Mouse (Mus musculus) G1E (cell line): Measurements from ENCODE around the gene Smim5. TPM values are rescaled to one million over a fixed set of nuclear protein-coding genes. Genes with fewer than 3 reads are reported as not detected.

Experiments used
- ATAC-seq: 2 replicates; pipeline ENCODE4 v1.8.0; 2016; ENCODE audit warnings: mild to moderate bottlenecking; ENCODE audit not compliant: insufficient number of reproducible peaks, poor library complexity, low FRiP score, severe bottlenecking; ENCODE audit errors: extremely low read depth
- DNase-seq: peaks from one replicate; pipeline ENCODE4 v3.0.0; 2012; ENCODE audit warnings: low spot score
- H3K27me3 ChIP-seq: 2 replicates; pipeline ENCODE4 v1.6.1; 2012; ENCODE audit warnings: mild to moderate bottlenecking, low read length, inconsistent platforms; ENCODE audit not compliant: insufficient read depth
- H3K36me3 ChIP-seq: replicated peaks from 2 replicates; pipeline ENCODE3; 2012; ENCODE audit warnings: mild to moderate bottlenecking, inconsistent platforms
- H3K4me1 ChIP-seq: 2 replicates; pipeline ENCODE4 v1.6.1; 2012; ENCODE audit warnings: low read depth, low read length, inconsistent platforms, mixed read lengths; ENCODE audit not compliant: insufficient read depth
- H3K4me3 ChIP-seq: 2 replicates; pipeline ENCODE4 v1.5.1; 2012; ENCODE audit warnings: low read depth, mild to moderate bottlenecking, inconsistent platforms, low read length, moderate library complexity, mixed read lengths
- H3K9me3 ChIP-seq: replicated peaks from 2 replicates; pipeline ENCODE4 v1.6.1; 2012; ENCODE audit warnings: inconsistent platforms
- CTCF ChIP-seq: IDR thresholded peaks from 2 replicates; pipeline ENCODE4 v1.5.1; 2012; ENCODE audit warnings: low read depth, low read length, inconsistent platforms, mixed read lengths
- GATA1 ChIP-seq: IDR thresholded peaks from 2 replicates; pipeline ENCODE4 v1.6.1; 2012; ENCODE audit warnings: borderline replicate concordance, low read length, inconsistent platforms, mixed read lengths
- GATA2 ChIP-seq: IDR thresholded peaks from 2 replicates; pipeline ENCODE4 v1.6.1; 2012; ENCODE audit warnings: low read depth, low read length, inconsistent platforms, borderline replicate concordance
- POLR2AphosphoS5 ChIP-seq: IDR thresholded peaks from 2 replicates; pipeline ENCODE4 v1.6.1; 2012; ENCODE audit warnings: low read depth, low read length, inconsistent platforms; ENCODE audit not compliant: insufficient replicate concordance
- TAL1 ChIP-seq: conservative IDR thresholded peaks from 2 replicates; pipeline ENCODE4 v1.6.1; 2012; ENCODE audit warnings: low read depth, low read length, inconsistent platforms, mixed read lengths
- polyA plus RNA-seq: library from polyadenylated mRNA; stranded (reverse); fragments of >175 nt; gene quantifications from 2 replicates; pipeline ENCODE4 v1.2.3, GENCODE M21; 2012
- total RNA-seq, 2 experiments: library from RNA; stranded (forward) in 1 of 2; stranded (reverse) in 1 of 2; fragments of 200-1000 nt in 1 of 2; fragments of >200 nt in 1 of 2; fragmentation: Nextera tagmentation in 1 of 2; gene quantifications; 2 replicates each; pipeline ENCODE4 v1.2.3; 2014 to 2017

Smim5 gene
- total and polyA plus RNA-seq, 3 experiments: 11.7 to 30.0 (median 14.7) TPM

GRCm38 (mm10) chr11:115900561-115901337 lies 983 bp downstream of the Smim5 start:
- no peak for ATAC-seq
- no peak for DNase-seq
- peak overlapping the region; percentile 76 for H3K4me3 ChIP-seq

GRCm38 (mm10) chr11:115901338-115902161 lies 1.8 kb downstream of the Smim5 start:
- H3K4me1 ChIP-seq: peaks cover 86% of the 10 kb centered on the region
- ATAC-seq: peak; percentile 60
- no peaks in the 10 kb centered on the region for H3K9me3 ChIP-seq
- peaks cover 81% of the 10 kb centered on the region for H3K36me3 ChIP-seq
- H3K4me3 ChIP-seq: peak overlapping the region; percentile 76
- TF ChIP-seq GATA2 (no peak), CTCF (no peak), GATA1 (no peak), TAL1 (peak; percentile 93)
- H3K27me3 ChIP-seq: no peaks in the 10 kb centered on the region
- peak; percentile 72 for DNase-seq

More at GRCm38 (mm10) chr11:115900561-115901337, 983 bp downstream of the Smim5 start:
- Histone ChIP-seq H3K27me3 (no peaks in the 10 kb centered on the region), H3K9me3 (no peaks in the 10 kb centered on the region), H3K4me1 (peaks cover 78% of the 10 kb centered on the region), H3K36me3 (peaks cover 81% of the 10 kb centered on the region)
- TF ChIP-seq GATA2 (no peak), TAL1 (no peak), POLR2AphosphoS5 (no peak), GATA1 (no peak), CTCF (no peak)

- no peaks in the 10 kb centered on the region for H3K9me3 ChIP-seq
- DNase-seq (no peak), ATAC-seq (no peak)
- no peak for TF ChIP-seq GATA1
- TF ChIP-seq CTCF: no peak
- TF ChIP-seq GATA2: no peak
- TF ChIP-seq POLR2AphosphoS5: no peak
- TF ChIP-seq TAL1: no peak
- H3K27me3 ChIP-seq: no peaks in the 10 kb centered on the region
- peaks cover 81% of the 10 kb centered on the region for H3K36me3 ChIP-seq
- peak overlapping the region; percentile 76 for H3K4me3 ChIP-seq
- peaks cover 88% of the 10 kb centered on the region for H3K4me1 ChIP-seq
Observed at GRCm38 (mm10) chr11:115902177-115902576, 2.4 kb downstream of the Smim5 start.

GRCm38 (mm10) chr11:115902831-115903230 lies 3.1 kb downstream of the Smim5 start:
- H3K9me3 ChIP-seq: no peaks in the 10 kb centered on the region
- DNase-seq (no peak), ATAC-seq (no peak)
- peaks cover 88% of the 10 kb centered on the region for H3K4me1 ChIP-seq
- TF ChIP-seq GATA2 (no peak), GATA1 (no peak), CTCF (no peak), TAL1 (no peak), POLR2AphosphoS5 (no peak)
- peak overlapping the region; percentile 76; the same call in 1 of the 2 replicates for H3K4me3 ChIP-seq
- H3K36me3 ChIP-seq: peaks cover 80% of the 10 kb centered on the region
- no peaks in the 10 kb centered on the region for H3K27me3 ChIP-seq

- Histone ChIP-seq H3K36me3 (peaks cover 81% of the 10 kb centered on the region), H3K9me3 (no peaks in the 10 kb centered on the region), H3K4me3 (peak overlapping the region; percentile 76; the same call in 1 of the 2 replicates), H3K27me3 (no peaks in the 10 kb centered on the region), H3K4me1 (peaks cover 82% of the 10 kb centered on the region)
- ATAC-seq: peak; percentile 15; the same call in 1 of the 2 replicates
- no peak for DNase-seq
- no peak for TF ChIP-seq GATA1
- TF ChIP-seq GATA2: no peak
- no peak for TF ChIP-seq TAL1
- TF ChIP-seq POLR2AphosphoS5: no peak
- TF ChIP-seq CTCF: no peak
Observed at GRCm38 (mm10) chr11:115903384-115904230, 3.8 kb downstream of the Smim5 start.
